Mouse (Mus musculus) forebrain, embryonic 12.5 days (tissue): ENCODE measurements around the gene Atrnl1. TPM values are rescaled to one million over a fixed set of nuclear protein-coding genes. Genes with fewer than 3 reads are reported as not detected.

ENCODE experiments used
- ATAC-seq: fragments of 200-750 bp; cut with Nextera tagmentation; 2 replicates; pipeline ENCODE4 v1.8.0; 2017; ENCODE audit warnings: moderate TSS enrichment; ENCODE audit not compliant: low FRiP score
- H3K27ac ChIP-seq: fragments of 300-500 bp; sonication (generic); 2 replicates; pipeline ENCODE4 v1.5.1; 2016; ENCODE audit warnings: mild to moderate bottlenecking
- H3K27me3 ChIP-seq: fragments of 300-500 bp; sonication (generic); 2 replicates; pipeline ENCODE4 v1.6.1; 2016; ENCODE audit warnings: mild to moderate bottlenecking
- H3K36me3 ChIP-seq: fragments of 300-500 bp; sonication (generic); replicated peaks from 2 replicates; pipeline ENCODE4 v1.6.1; 2016; ENCODE audit warnings: mild to moderate bottlenecking
- H3K4me1 ChIP-seq: fragments of 300-500 bp; sonication (generic); 2 replicates; pipeline ENCODE4 v1.6.1; 2016
- H3K4me2 ChIP-seq: fragments of 300-500 bp; sonication (generic); 2 replicates; pipeline ENCODE4 v1.6.1; 2016; ENCODE audit warnings: mild to moderate bottlenecking, moderate library complexity
- H3K4me3 ChIP-seq: fragments of 300-500 bp; sonication (generic); replicated peaks from 2 replicates; pipeline ENCODE4 v1.5.1; 2016; ENCODE audit warnings: mild to moderate bottlenecking
- H3K9ac ChIP-seq: fragments of 300-500 bp; sonication (generic); 2 replicates; pipeline ENCODE4 v1.6.1; 2016; ENCODE audit warnings: mild to moderate bottlenecking
- H3K9me3 ChIP-seq: fragments of 300-500 bp; sonication (generic); 2 replicates; pipeline ENCODE4 v1.6.1; 2016
- WGBS: fragments of 180-500 bp; shearing (Covaris S2); methylation state at CpG from one replicate; pipeline ENCODE4 v1.1.7; 2016; 5-methylcytosine and 5-hydroxymethylcytosine counted together
- polyA plus RNA-seq: library from polyadenylated mRNA; unstranded; fragments of >200 nt; fragmentation: Nextera tagmentation; extraction: Ambion mirVana; gene quantifications from 2 replicates; pipeline ENCODE4 v1.2.1, GENCODE M21; 2016

Atrnl1 gene
- polyA plus RNA-seq, 1 experiment from 2014 or later = 7.8 TPM

GRCm38 (mm10) chr19:58131896-58132295, 521.1 kb downstream of the Atrnl1 start:
- H3K4me1 ChIP-seq = no peaks in the 10 kb centered on the region
- H3K9me3 ChIP-seq = peaks cover 5% of the 10 kb centered on the region; the same call in 1 of the 2 replicates
- no peak overlapping the region for H3K9ac ChIP-seq
- no peak for ATAC-seq
- WGBS = 95% methylated on average over 9 of the region's 9 CpGs
- H3K27me3 ChIP-seq = peaks cover 8% of the 10 kb centered on the region
- no peak overlapping the region for H3K27ac ChIP-seq
- H3K4me3 ChIP-seq = no peak overlapping the region
- no peak overlapping the region for H3K4me2 ChIP-seq
- H3K36me3 ChIP-seq = 0 out of 2 replicates have a peak, but pooled peaks cover 5% of the 10 kb centered on the region

GRCm38 (mm10) chr19:58140191-58140784, 529.5 kb downstream of the Atrnl1 start:
- H3K9ac ChIP-seq = no peak overlapping the region
- H3K27ac ChIP-seq = no peak overlapping the region
- ATAC-seq = 0 out of 2 replicates have a peak, but pooled peaks have one; percentile 49
- H3K27me3 ChIP-seq = peaks cover 62% of the 10 kb centered on the region
- peaks cover 10% of the 10 kb centered on the region for H3K4me1 ChIP-seq
- WGBS = 14% methylated on average over 13 of the region's 13 CpGs
- no peak overlapping the region for H3K4me3 ChIP-seq
- peak overlapping the region; percentile 4; the same call in 1 of the 2 replicates for H3K4me2 ChIP-seq
- H3K9me3 ChIP-seq = no peaks in the 10 kb centered on the region
- H3K36me3 ChIP-seq = no peaks in the 10 kb centered on the region

- no peaks in the 10 kb centered on the region for H3K36me3 ChIP-seq
- no peaks in the 10 kb centered on the region for H3K9me3 ChIP-seq
- no peak overlapping the region for H3K4me3 ChIP-seq
- peaks cover 10% of the 10 kb centered on the region for H3K4me1 ChIP-seq
- H3K27ac ChIP-seq = no peak overlapping the region
- no peak overlapping the region for H3K4me2 ChIP-seq
- no peak overlapping the region for H3K9ac ChIP-seq
- ATAC-seq = no peak
- 96% methylated on average over 7 of the region's 7 CpGs for WGBS
- peaks cover 53% of the 10 kb centered on the region for H3K27me3 ChIP-seq
Observed at GRCm38 (mm10) chr19:58143853-58144454, 533.1 kb downstream of the Atrnl1 start.

- peaks cover 54% of the 10 kb centered on the region for H3K27me3 ChIP-seq
- no peak overlapping the region for H3K9ac ChIP-seq
- H3K27ac ChIP-seq = no peak overlapping the region
- ATAC-seq = no peak
- no peaks in the 10 kb centered on the region for H3K9me3 ChIP-seq
- H3K36me3 ChIP-seq = no peaks in the 10 kb centered on the region
- H3K4me1 ChIP-seq = peaks cover 5% of the 10 kb centered on the region
- H3K4me3 ChIP-seq = no peak overlapping the region
- no peak overlapping the region for H3K4me2 ChIP-seq
- WGBS = 78% methylated on average over 9 of the region's 9 CpGs
Observed at GRCm38 (mm10) chr19:58145521-58145920, 534.7 kb downstream of the Atrnl1 start.

GRCm38 (mm10) chr19:58151257-58151656, 540.4 kb downstream of the Atrnl1 start:
- Histone ChIP-seq H3K9ac (no peak overlapping the region), H3K4me2 (no peak overlapping the region), H3K9me3 (no peaks in the 10 kb centered on the region), H3K27ac (no peak overlapping the region), H3K36me3 (no peaks in the 10 kb centered on the region), H3K4me1 (no peaks in the 10 kb centered on the region), H3K4me3 (no peak overlapping the region), H3K27me3 (peaks cover 23% of the 10 kb centered on the region)
- 95% methylated on average over 7 of the region's 7 CpGs for WGBS
- no peak for ATAC-seq

- 85% methylated on average over 9 of the region's 9 CpGs for WGBS
- H3K27ac ChIP-seq = no peak overlapping the region
Observed at GRCm38 (mm10) chr19:58161569-58161968, 550.7 kb downstream of the Atrnl1 start.

GRCm38 (mm10) chr19:58164896-58165634, 554.2 kb downstream of the Atrnl1 start:
- ATAC-seq = no peak
- no peaks in the 10 kb centered on the region for H3K36me3 ChIP-seq
- H3K4me3 ChIP-seq = no peak overlapping the region
- no peak overlapping the region for H3K27ac ChIP-seq
- H3K27me3 ChIP-seq = peaks cover 47% of the 10 kb centered on the region
- H3K9me3 ChIP-seq = no peaks in the 10 kb centered on the region
- WGBS = 84% methylated on average over 7 of the region's 7 CpGs
- H3K4me2 ChIP-seq = peak overlapping the region; percentile 41
- H3K4me1 ChIP-seq = peaks cover 22% of the 10 kb centered on the region
- no peak overlapping the region for H3K9ac ChIP-seq

More at GRCm38 (mm10) chr19:58161569-58161968, 550.7 kb downstream of the Atrnl1 start:
- ATAC-seq = no peak
- Histone ChIP-seq H3K9ac (no peak overlapping the region), H3K4me2 (no peak overlapping the region), H3K27me3 (peaks cover 29% of the 10 kb centered on the region), H3K36me3 (no peaks in the 10 kb centered on the region), H3K9me3 (no peaks in the 10 kb centered on the region), H3K4me3 (no peak overlapping the region), H3K4me1 (peaks cover 19% of the 10 kb centered on the region)

GRCm38 (mm10) chr19:58165635-58166015, 554.8 kb downstream of the Atrnl1 start:
- Histone ChIP-seq H3K4me2 (peak overlapping the region; percentile 41), H3K4me1 (peaks cover 22% of the 10 kb centered on the region)
- ATAC-seq = no peak

GRCm38 (mm10) chr19:58166147-58166546, 555.3 kb downstream of the Atrnl1 start:
- no peak overlapping the region for H3K9ac ChIP-seq
- WGBS = 36% methylated on average over 6 of the region's 6 CpGs
- H3K4me3 ChIP-seq = no peak overlapping the region; the same call in 1 of the 2 replicates
- no peaks in the 10 kb centered on the region for H3K36me3 ChIP-seq
- peaks cover 22% of the 10 kb centered on the region for H3K4me1 ChIP-seq
- H3K9me3 ChIP-seq = no peaks in the 10 kb centered on the region
- H3K4me2 ChIP-seq = peak overlapping the region; percentile 41
- H3K27me3 ChIP-seq = peaks cover 44% of the 10 kb centered on the region
- H3K27ac ChIP-seq = no peak overlapping the region
- peak; percentile 61; the same call in 1 of the 2 replicates for ATAC-seq

More at GRCm38 (mm10) chr19:58165635-58166015, 554.8 kb downstream of the Atrnl1 start:
- Histone ChIP-seq H3K27ac (no peak overlapping the region), H3K27me3 (peaks cover 45% of the 10 kb centered on the region), H3K36me3 (no peaks in the 10 kb centered on the region), H3K4me3 (no peak overlapping the region; the same call in 1 of the 2 replicates), H3K9me3 (no peaks in the 10 kb centered on the region), H3K9ac (no peak overlapping the region)
- WGBS = 16% methylated on average over 9 of the region's 9 CpGs

GRCm38 (mm10) chr19:58178410-58178809, 567.6 kb downstream of the Atrnl1 start:
- ATAC-seq = no peak
- H3K27me3 ChIP-seq = peaks cover 24% of the 10 kb centered on the region
- H3K27ac ChIP-seq = no peak overlapping the region
- H3K4me1 ChIP-seq = peaks cover 6% of the 10 kb centered on the region
- H3K4me2 ChIP-seq = no peak overlapping the region
- H3K4me3 ChIP-seq = no peak overlapping the region
- WGBS = 92% methylated on average over 10 of the region's 10 CpGs
- no peaks in the 10 kb centered on the region for H3K36me3 ChIP-seq
- H3K9me3 ChIP-seq = no peaks in the 10 kb centered on the region
- no peak overlapping the region for H3K9ac ChIP-seq

GRCm38 (mm10) chr19:58180773-58181172, 569.9 kb downstream of the Atrnl1 start:
- H3K27me3 ChIP-seq = peaks cover 22% of the 10 kb centered on the region
- no peaks in the 10 kb centered on the region for H3K36me3 ChIP-seq
- H3K4me2 ChIP-seq = no peak overlapping the region; the same call in 1 of the 2 replicates
- H3K27ac ChIP-seq = no peak overlapping the region
- no peaks in the 10 kb centered on the region for H3K9me3 ChIP-seq
- no peak overlapping the region for H3K9ac ChIP-seq
- WGBS = 3% methylated on average over 5 of the region's 5 CpGs
- ATAC-seq = no peak
- H3K4me3 ChIP-seq = no peak overlapping the region
- H3K4me1 ChIP-seq = peaks cover 6% of the 10 kb centered on the region
